Mouse (Mus musculus) hindlimb bud, embryonic 11.5 days (tissue): ENCODE measurements around the gene Tmem62.
A peak's percentile ranks its signal among the peaks of the same experiment; 100 is the strongest.
"Not testable (repeated sequence)": the region's sequence is repeated elsewhere in the genome, so short reads cannot be mapped to it uniquely, and the experiment has no call there.

Source experiments
- DNase-seq: peaks from one replicate; pipeline ENCODE4 v3.0.0-alpha.2; 2012; ENCODE audit warnings: low read depth, low spot score; ENCODE audit errors: extremely low spot score

The Tmem62 gene

GRCm38 (mm10) chr2:120991196-120991595 is 14.4 kb downstream of the Tmem62 start:
- no peak for DNase-seq

- DNase-seq: not testable (repeated sequence)
Measured at GRCm38 (mm10) chr2:120996607-120997006, 19.8 kb downstream of the Tmem62 start.

- DNase-seq: no peak
Measured at GRCm38 (mm10) chr2:120998863-120999262, 22.0 kb downstream of the Tmem62 start.

- DNase-seq: no peak
Measured at GRCm38 (mm10) chr2:121003586-121003985, 26.8 kb downstream of the Tmem62 start.

- no peak for DNase-seq
Measured at GRCm38 (mm10) chr2:121004018-121004811, 27.4 kb downstream of the Tmem62 start.

GRCm38 (mm10) chr2:121006986-121007385 is 30.2 kb downstream of the Tmem62 start:
- DNase-seq: no peak

GRCm38 (mm10) chr2:121007925-121008663 is 31.3 kb downstream of the Tmem62 start, which contains the start of gene Ccndbp1:
Ccndbp1 (plus strand) TSS chr2:121008403.
- peak; percentile 35 for DNase-seq

- no peak for DNase-seq
Measured at GRCm38 (mm10) chr2:121008664-121009007, 31.8 kb downstream of the Tmem62 start.

GRCm38 (mm10) chr2:121009071-121009677 is 32.4 kb downstream of the Tmem62 start:
- no peak for DNase-seq

- no peak for DNase-seq
Measured at GRCm38 (mm10) chr2:121012676-121013075, 35.9 kb downstream of the Tmem62 start.

- no peak for DNase-seq
Measured at GRCm38 (mm10) chr2:121015507-121015906, 38.7 kb downstream of the Tmem62 start.

- no peak for DNase-seq
Measured at GRCm38 (mm10) chr2:121016226-121016625, 39.4 kb downstream of the Tmem62 start.

GRCm38 (mm10) chr2:121017151-121017550 is 40.3 kb downstream of the Tmem62 start:
- no peak for DNase-seq

- no peak for DNase-seq
Measured at GRCm38 (mm10) chr2:121022918-121023317, 46.1 kb downstream of the Tmem62 start.

- DNase-seq: no peak
Measured at GRCm38 (mm10) chr2:121036733-121037341, 60.0 kb downstream of the Tmem62 start, which contains the start of gene Epb42. Epb42 (minus strand) TSS chr2:121037072.

GRCm38 (mm10) chr2:121038851-121039250 is 62.0 kb downstream of the Tmem62 start:
- not testable (repeated sequence) for DNase-seq

GRCm38 (mm10) chr2:121039382-121039781 is 62.6 kb downstream of the Tmem62 start:
- no peak for DNase-seq

GRCm38 (mm10) chr2:121041098-121041497 is 64.3 kb downstream of the Tmem62 start:
- DNase-seq: no peak

- no peak for DNase-seq
Measured at GRCm38 (mm10) chr2:121045653-121046052, 68.8 kb downstream of the Tmem62 start.

- DNase-seq: no peak
Measured at GRCm38 (mm10) chr2:121052176-121052575, 75.4 kb downstream of the Tmem62 start.

GRCm38 (mm10) chr2:121054060-121054459 is 77.2 kb downstream of the Tmem62 start:
- DNase-seq: no peak
